Mouse (Mus musculus) midbrain, postnatal 0 days (tissue): ENCODE results near the gene Gm21970. TPM values are rescaled to one million over a fixed set of nuclear protein-coding genes. Genes with fewer than 3 reads are reported as not detected.

ENCODE experiments used
- ATAC-seq: fragments of 200-750 bp; cut with Nextera tagmentation; 2 replicates; pipeline ENCODE4 v1.8.0; 2017; ENCODE audit warnings: moderate number of reproducible peaks, mild to moderate bottlenecking, moderate TSS enrichment, moderate library complexity; ENCODE audit not compliant: low FRiP score
- DNase-seq: peaks from one replicate; pipeline ENCODE4 v3.0.0-alpha.2; 2015; ENCODE audit warnings: low spot score
- H3K27ac ChIP-seq: fragments of 300-500 bp; sonication (generic); 2 replicates; pipeline ENCODE4 v1.5.1; 2014; ENCODE audit warnings: low read depth, mild to moderate bottlenecking, low read length, mixed read lengths
- H3K27me3 ChIP-seq: fragments of 300-500 bp; sonication (generic); 2 replicates; pipeline ENCODE4 v1.6.1; 2014; ENCODE audit warnings: low read length, control low read depth, mixed read lengths; ENCODE audit not compliant: insufficient read depth
- H3K36me3 ChIP-seq: fragments of 300-500 bp; sonication (generic); 2 replicates; pipeline ENCODE4 v1.6.1; 2014; ENCODE audit warnings: low read length, control low read depth, mixed read lengths; ENCODE audit not compliant: insufficient read depth
- H3K4me1 ChIP-seq: fragments of 300-500 bp; sonication (generic); 2 replicates; pipeline ENCODE4 v1.6.1; 2014; ENCODE audit warnings: mild to moderate bottlenecking, control low read depth, antibody characterized with exemption, low read length, mixed read lengths; ENCODE audit not compliant: insufficient read depth
- H3K4me2 ChIP-seq: fragments of 300-500 bp; sonication (generic); 2 replicates; pipeline ENCODE4 v1.6.1; 2014; ENCODE audit warnings: low read depth, mild to moderate bottlenecking, low read length, mixed read lengths; ENCODE audit not compliant: poor library complexity, severe bottlenecking
- H3K4me3 ChIP-seq: fragments of 300-500 bp; sonication (generic); 2 replicates; pipeline ENCODE4 v1.5.1; 2014; ENCODE audit warnings: low read depth, mild to moderate bottlenecking, low read length, moderate library complexity
- H3K9ac ChIP-seq: fragments of 300-500 bp; sonication (generic); replicated peaks from 2 replicates; pipeline ENCODE4 v1.6.1; 2014; ENCODE audit warnings: mild to moderate bottlenecking, low read length, moderate library complexity, mixed read lengths; ENCODE audit not compliant: poor library complexity, severe bottlenecking
- H3K9me3 ChIP-seq: fragments of 300-500 bp; sonication (generic); 2 replicates; pipeline ENCODE4 v1.6.1; 2016; ENCODE audit warnings: low read length, control low read depth
- CTCF ChIP-seq: IDR thresholded peaks from 2 replicates; pipeline ENCODE4 v1.5.1; 2016; ENCODE audit warnings: antibody characterized with exemption, mild to moderate bottlenecking
- WGBS: fragments of 180-500 bp; shearing (Covaris S2); extraction: QIAGEN DNeasy Blood & Tissue Kit; methylation state at CpG from one replicate; pipeline ENCODE4 v1.1.7; 2014; 5-methylcytosine and 5-hydroxymethylcytosine counted together
- polyA plus RNA-seq: library from polyadenylated mRNA; unstranded; fragments of >200 nt; fragmentation: Nextera tagmentation; extraction: Ambion mirVana; gene quantifications from 2 replicates; pipeline ENCODE4 v1.2.1, GENCODE M21; 2015
- total RNA-seq: library from RNA; depleted of rRNA; stranded (reverse); fragments of >200 nt; gene quantifications from 2 replicates; pipeline ENCODE4 v1.2.3, GENCODE M21; 2014

Gene Gm21970
- total and polyA plus RNA-seq, 2 experiments from 2014 or later = not detected

GRCm38 (mm10) chr16:91418531-91418930, 27.0 kb downstream of the Gm21970 start:
- H3K4me2 ChIP-seq = no peak overlapping the region
- peaks cover 6% of the 10 kb centered on the region; the same call in 1 of the 2 replicates for H3K36me3 ChIP-seq
- DNase-seq (no peak), ATAC-seq (no peak)
- no peak overlapping the region for H3K4me3 ChIP-seq
- no peaks in the 10 kb centered on the region for H3K27me3 ChIP-seq
- 73% methylated on average over 5 of the region's 5 CpGs for WGBS
- no peaks in the 10 kb centered on the region for H3K9me3 ChIP-seq
- H3K9ac ChIP-seq = no peak overlapping the region
- H3K4me1 ChIP-seq = no peaks in the 10 kb centered on the region
- no peak for TF ChIP-seq CTCF
- no peak overlapping the region for H3K27ac ChIP-seq

GRCm38 (mm10) chr16:91425816-91426215, 34.3 kb downstream of the Gm21970 start:
- H3K36me3 ChIP-seq = no peaks in the 10 kb centered on the region
- no peak overlapping the region for H3K27ac ChIP-seq
- no peak overlapping the region for H3K4me2 ChIP-seq
- H3K9ac ChIP-seq = no peak overlapping the region
- H3K4me3 ChIP-seq = no peak overlapping the region
- TF ChIP-seq CTCF = no peak
- H3K9me3 ChIP-seq = no peaks in the 10 kb centered on the region; the same call in 1 of the 2 replicates
- DNase-seq (no peak), ATAC-seq (no peak)
- WGBS = 83% methylated on average over 6 of the region's 6 CpGs
- no peaks in the 10 kb centered on the region for H3K4me1 ChIP-seq
- H3K27me3 ChIP-seq = no peaks in the 10 kb centered on the region

DNA sequence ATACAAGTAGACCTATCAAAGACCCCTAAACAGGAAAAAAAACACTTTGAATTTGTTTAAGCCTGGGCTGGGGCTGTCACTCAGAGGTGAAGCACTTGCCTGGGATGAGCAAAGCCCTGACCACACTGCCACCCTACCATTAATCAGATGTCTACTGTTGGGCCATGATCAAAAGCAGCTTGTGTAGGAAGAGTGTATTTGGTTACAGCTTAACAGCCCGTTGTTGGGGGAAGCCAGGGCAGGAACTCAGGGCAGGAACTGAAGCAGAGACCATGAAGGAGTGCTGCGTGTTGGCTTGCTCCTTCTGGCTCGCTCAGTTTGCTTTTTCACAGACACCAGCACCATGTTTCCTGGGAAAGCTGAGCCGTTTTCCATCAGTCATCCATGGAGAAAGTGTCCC, 35.1 kb downstream of the Gm21970 start:
- Histone ChIP-seq H3K9ac (no peak overlapping the region), H3K9me3 (no peaks in the 10 kb centered on the region; the same call in 1 of the 2 replicates), H3K4me3 (no peak overlapping the region), H3K4me2 (no peak overlapping the region), H3K27me3 (no peaks in the 10 kb centered on the region; the same call in 1 of the 2 replicates), H3K4me1 (no peaks in the 10 kb centered on the region), H3K27ac (no peak overlapping the region), H3K36me3 (no peaks in the 10 kb centered on the region)
- no peak for DNase-seq
- TF ChIP-seq CTCF = no peak
- WGBS = 83% methylated on average over 4 of the region's 4 CpGs
- ATAC-seq = no peak

DNA sequence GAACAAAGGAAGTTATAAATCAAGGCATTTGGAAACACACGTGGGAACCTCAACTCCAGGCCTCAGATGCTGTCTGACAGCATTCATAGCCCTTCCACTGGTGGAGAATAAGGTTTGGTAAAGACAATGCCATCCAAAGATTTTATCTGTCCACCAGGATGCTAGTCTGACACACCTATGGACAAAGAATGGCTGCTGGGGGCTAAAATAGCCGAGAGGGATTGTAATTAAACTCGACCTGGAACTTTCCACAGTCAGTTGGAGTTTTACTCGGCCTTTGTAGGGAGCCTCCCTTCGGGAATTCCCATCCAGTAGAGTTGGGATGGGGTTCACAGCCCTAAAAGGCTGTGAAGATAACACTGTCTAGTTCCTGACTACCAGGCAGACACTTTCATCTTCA, 35.9 kb downstream of the Gm21970 start:
- 79% methylated on average over 5 of the region's 5 CpGs for WGBS
- DNase-seq (no peak), ATAC-seq (no peak)
- H3K9me3 ChIP-seq = no peaks in the 10 kb centered on the region; the same call in 1 of the 2 replicates
- no peaks in the 10 kb centered on the region; the same call in 1 of the 2 replicates for H3K27me3 ChIP-seq
- no peak overlapping the region for H3K4me2 ChIP-seq
- no peak overlapping the region for H3K27ac ChIP-seq
- H3K4me1 ChIP-seq = no peaks in the 10 kb centered on the region
- no peaks in the 10 kb centered on the region for H3K36me3 ChIP-seq
- TF ChIP-seq CTCF = no peak
- H3K9ac ChIP-seq = no peak overlapping the region
- no peak overlapping the region for H3K4me3 ChIP-seq

DNA sequence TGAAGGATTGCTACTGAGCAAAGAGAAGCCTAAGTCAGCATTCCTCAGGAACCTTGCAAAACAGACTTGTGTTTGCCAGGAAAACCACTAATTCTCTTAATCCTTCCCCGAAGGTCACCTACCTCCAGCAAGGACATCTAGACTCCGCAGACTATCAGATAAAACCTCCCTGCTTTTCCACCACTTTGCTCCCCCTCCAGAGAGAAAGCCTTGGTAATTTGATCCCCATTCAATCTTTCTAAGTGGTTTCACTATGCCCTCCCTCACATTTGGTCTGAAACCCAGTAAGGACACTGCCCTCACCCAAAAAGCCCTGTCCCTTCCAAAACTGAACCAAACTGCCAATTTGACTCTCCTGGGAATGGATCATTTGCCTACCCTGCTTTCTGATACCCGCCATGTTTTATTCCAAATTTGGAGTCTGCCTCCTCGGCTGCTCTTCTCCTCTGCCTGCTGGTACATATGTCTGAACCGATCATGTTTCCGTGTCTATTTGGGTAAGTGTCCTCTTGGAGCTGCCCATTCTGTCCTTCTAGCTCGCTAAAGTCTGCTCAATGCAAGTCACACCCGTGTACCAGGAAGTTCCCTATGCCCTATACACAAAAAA, 36.8 kb downstream of the Gm21970 start:
- no peak for ATAC-seq
- WGBS = 83% methylated on average over 8 of the region's 8 CpGs

GRCm38 (mm10) chr16:91432720-91433328, 41.3 kb downstream of the Gm21970 start:
- Histone ChIP-seq H3K9ac (no peak overlapping the region), H3K4me1 (no peaks in the 10 kb centered on the region), H3K4me3 (no peak overlapping the region), H3K4me2 (no peak overlapping the region), H3K27me3 (no peaks in the 10 kb centered on the region; the same call in 1 of the 2 replicates), H3K36me3 (no peaks in the 10 kb centered on the region), H3K27ac (no peak overlapping the region), H3K9me3 (no peaks in the 10 kb centered on the region; the same call in 1 of the 2 replicates)
- no peak for DNase-seq
- no peak for TF ChIP-seq CTCF
- WGBS = 35% methylated on average over 5 of the region's 5 CpGs
- no peak for ATAC-seq

More for the DNA sequence above, 36.8 kb downstream of the Gm21970 start:
- H3K4me2 ChIP-seq = no peak overlapping the region
- no peak overlapping the region for H3K27ac ChIP-seq
- H3K4me1 ChIP-seq = no peaks in the 10 kb centered on the region
- H3K9ac ChIP-seq = no peak overlapping the region
- no peaks in the 10 kb centered on the region; the same call in 1 of the 2 replicates for H3K27me3 ChIP-seq
- no peaks in the 10 kb centered on the region; the same call in 1 of the 2 replicates for H3K9me3 ChIP-seq
- H3K4me3 ChIP-seq = no peak overlapping the region
- TF ChIP-seq CTCF = no peak
- no peak for DNase-seq
- H3K36me3 ChIP-seq = no peaks in the 10 kb centered on the region
